Mouse (Mus musculus) adrenal gland, adult 18-20 months (tissue): Measurements from ENCODE around the gene Slc6a13. TPM values are rescaled to one million over a fixed set of nuclear protein-coding genes. Genes with fewer than 3 reads are reported as not detected.

Experiments
- DNase-seq, 2 experiments: peaks; one replicate each; pipeline ENCODE4 v3.0.0; 2021 to 2022; ENCODE audit warnings: low spot score in 2 of 2
- total RNA-seq, 2 experiments: library from RNA; stranded (reverse); gene quantifications; 1 replicate in 1 of 2; 2 replicates in 1 of 2; pipeline ENCODE4 v1.2.3; 2021

The Slc6a13 gene
- total RNA-seq, 2 experiments from 2014 or later, result 0.83 to 6.6 TPM

DNA sequence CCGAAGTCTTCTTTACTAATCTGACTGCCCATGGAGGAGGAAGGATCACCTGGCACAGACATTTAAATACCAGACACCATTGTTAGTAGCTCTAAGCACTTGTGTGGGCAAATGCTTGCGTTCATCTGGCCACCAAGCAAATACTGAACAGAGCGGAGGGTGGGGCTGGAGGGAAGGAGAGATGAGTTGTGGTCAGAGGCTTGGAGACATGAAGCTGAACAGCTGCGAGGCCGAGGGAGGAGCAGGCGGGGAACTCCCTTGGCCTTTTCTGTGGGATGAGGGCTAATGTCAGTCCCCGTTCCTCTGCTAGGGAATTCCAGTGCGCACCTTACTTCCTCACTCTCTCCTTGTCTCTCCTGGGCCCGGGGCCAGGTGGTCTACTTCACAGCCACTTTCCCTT, 25.7 kb downstream of the Slc6a13 start:
- DNase-seq, result no peak

- no peak for DNase-seq
Measured at GRCm38 (mm10) chr6:121326486-121327069, 26.6 kb downstream of the Slc6a13 start.

GRCm38 (mm10) chr6:121328417-121328884, 28.4 kb downstream of the Slc6a13 start:
- no peak for DNase-seq

DNA sequence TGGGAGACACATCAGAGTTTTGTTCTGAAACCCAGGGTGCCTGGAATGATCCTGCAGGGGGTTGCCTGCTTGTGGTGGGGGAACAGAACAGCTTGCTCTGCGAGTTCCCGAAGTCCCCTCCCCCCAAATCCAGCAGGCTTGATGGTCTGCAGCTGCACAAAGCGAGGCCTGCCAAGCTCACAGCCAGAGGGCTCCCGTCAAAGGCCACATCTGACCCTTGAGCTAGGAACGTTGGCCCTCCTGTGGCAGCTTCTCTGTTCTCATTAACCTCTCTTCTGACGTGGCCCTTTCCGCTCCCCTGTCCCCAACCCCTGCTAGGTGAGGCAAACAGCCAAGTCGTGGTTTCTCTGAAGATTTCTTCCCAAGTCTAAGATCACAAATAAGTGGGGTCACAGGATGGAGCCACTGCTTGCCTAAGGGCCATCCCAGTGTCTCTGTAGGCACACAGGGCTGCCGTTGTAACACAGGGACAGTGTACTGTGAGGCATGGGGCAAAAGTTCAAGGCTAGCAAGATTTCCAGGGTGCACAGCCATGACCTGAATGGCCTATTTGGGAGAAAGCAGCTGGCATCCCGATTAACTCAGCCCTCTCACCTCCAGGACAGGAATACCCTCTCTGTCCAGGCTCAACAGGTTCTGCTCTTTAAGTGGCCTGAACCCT, 30.0 kb downstream of the Slc6a13 start:
- no peak for DNase-seq

GRCm38 (mm10) chr6:121335841-121336240, 35.8 kb downstream of the Slc6a13 start:
- no peak for DNase-seq

DNA sequence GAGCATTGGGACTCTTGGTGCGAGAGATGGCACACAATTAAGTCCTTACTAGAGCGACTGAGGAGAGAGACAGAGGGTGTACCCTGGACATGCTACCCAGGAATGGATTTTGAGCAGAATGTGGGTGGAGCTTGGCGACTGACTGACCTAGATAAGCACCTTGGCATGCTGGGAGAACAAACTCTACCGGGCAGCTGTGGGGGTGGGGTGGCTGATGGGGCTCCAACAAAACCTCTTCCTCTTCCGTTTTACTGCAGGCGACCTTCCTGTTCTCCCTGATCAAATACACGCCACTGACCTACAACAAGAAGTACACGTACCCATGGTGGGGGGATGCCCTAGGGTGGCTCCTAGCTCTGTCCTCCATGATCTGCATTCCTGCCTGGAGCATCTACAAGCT, 36.5 kb downstream of the Slc6a13 start:
- DNase-seq, result no peak

DNA sequence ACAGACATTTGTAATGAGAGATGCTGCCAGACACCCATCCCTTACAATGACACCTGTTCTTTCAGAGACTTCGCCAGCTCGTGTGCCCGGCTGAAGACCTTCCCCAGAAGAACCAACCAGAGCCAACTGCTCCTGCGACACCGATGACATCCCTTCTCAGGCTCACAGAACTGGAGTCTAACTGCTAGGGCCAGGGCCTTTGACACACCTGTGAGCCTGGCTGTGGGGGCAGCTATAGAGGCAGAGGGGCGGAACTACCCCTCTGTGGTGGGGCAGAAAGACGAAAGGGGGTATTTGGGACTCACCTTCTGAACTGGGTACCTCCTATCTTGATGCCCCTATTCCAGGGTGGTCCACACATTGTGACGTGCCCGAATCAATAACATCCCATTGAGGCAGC, 37.2 kb downstream of the Slc6a13 start:
- no peak for DNase-seq

GRCm38 (mm10) chr6:121337770-121338518, 37.9 kb downstream of the Slc6a13 start:
- peak; percentile 68 to 75 for DNase-seq

GRCm38 (mm10) chr6:121338519-121338896, 38.5 kb downstream of the Slc6a13 start:
- DNase-seq, result no peak

DNA sequence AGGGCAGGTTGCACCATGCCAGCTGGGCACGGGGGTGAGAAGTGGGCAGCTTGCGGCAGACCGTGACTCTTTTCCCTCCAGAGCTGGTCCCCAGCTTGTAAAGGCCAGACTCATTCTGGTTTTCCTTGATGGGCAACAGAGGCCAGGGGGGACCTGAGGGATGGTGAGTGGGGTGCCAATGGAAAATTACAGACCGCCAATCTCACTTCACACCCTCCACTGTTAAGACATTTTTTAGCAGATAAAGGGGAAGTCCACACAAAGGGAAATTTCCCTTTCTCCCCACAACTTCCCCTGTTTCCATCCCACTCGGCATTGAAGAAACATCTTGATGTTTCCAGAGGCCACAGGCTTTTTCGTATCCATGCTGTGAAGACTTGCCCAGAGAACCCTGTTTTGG, 41.6 kb downstream of the Slc6a13 start:
- DNase-seq, result no peak

GRCm38 (mm10) chr6:121343026-121343770, 43.2 kb downstream of the Slc6a13 start, which contains the start of gene Slc6a12:
TSS of gene Slc6a12 (plus strand) at chr6:121343076.
- no peak for DNase-seq

- DNase-seq, result no peak
Measured at GRCm38 (mm10) chr6:121343771-121344123, 43.7 kb downstream of the Slc6a13 start.

DNA sequence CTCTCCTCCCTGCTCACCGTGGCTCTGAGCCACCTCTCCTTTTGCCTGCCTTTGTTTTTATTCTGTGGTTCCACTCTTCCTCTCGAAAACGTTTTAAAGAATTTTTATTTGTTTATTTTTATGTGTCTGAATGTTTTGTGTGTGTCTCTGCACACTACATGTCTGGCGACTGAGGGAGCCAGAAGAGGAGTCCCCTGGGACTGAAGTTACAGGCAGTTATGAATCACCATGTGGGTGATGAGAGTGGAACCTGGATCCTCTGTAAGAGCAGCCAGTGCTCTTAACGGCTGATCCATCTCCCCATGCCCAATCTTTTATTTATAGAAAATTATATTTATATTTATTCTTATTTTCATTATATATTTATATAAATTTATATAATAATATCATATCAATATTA, 44.3 kb downstream of the Slc6a13 start:
- no peak for DNase-seq

GRCm38 (mm10) chr6:121346428-121346827, 46.4 kb downstream of the Slc6a13 start:
- no peak for DNase-seq

GRCm38 (mm10) chr6:121352276-121352675, 52.2 kb downstream of the Slc6a13 start:
- peak in 1 of 2 experiments; percentile 17 for DNase-seq

- DNase-seq, result no peak
Measured at GRCm38 (mm10) chr6:121356041-121356440, 56.0 kb downstream of the Slc6a13 start.

DNA sequence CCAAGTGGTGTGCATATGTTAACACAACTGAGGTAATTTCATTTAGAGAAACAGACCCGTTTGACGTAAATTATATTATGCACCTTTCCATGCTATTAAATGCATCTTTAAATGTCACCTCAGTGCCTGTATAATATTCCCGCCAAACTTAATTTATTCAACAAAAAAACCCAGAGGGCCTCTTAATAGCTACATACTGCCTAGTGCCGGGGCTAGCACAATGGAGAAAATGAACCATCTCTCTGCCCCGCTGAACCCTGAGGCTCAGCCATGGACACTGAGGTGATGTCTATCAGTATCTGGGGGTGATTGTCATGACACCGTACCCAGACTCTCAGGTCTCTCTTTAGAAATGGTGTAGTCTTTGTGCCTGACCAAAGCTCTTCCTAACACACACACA, 57.2 kb downstream of the Slc6a13 start:
- DNase-seq, result no peak

- no peak for DNase-seq
Measured at GRCm38 (mm10) chr6:121363061-121363460, 63.0 kb downstream of the Slc6a13 start.

DNA sequence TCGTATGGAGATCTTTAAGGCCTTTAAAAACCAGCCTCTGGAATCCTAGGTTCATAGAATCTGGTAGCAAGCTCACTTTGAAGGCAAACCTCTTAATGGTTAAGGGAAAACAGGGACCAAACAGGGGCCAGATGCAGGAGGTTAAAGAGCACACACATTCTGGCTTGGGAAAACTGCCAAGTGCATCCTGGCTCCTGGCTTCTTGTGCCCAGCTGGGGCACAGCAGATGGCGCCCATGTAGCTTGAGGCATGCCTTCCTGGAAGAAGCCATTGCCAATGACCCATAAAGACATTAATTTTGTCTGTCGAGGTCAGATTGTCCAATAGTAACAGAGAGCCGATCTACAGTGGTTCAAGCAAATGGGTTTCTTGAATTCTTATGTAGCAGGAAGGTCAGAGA, 63.9 kb downstream of the Slc6a13 start:
- DNase-seq, result no peak

GRCm38 (mm10) chr6:121366537-121366936, 66.5 kb downstream of the Slc6a13 start:
- DNase-seq, result peak; percentile 47 to 53

DNA sequence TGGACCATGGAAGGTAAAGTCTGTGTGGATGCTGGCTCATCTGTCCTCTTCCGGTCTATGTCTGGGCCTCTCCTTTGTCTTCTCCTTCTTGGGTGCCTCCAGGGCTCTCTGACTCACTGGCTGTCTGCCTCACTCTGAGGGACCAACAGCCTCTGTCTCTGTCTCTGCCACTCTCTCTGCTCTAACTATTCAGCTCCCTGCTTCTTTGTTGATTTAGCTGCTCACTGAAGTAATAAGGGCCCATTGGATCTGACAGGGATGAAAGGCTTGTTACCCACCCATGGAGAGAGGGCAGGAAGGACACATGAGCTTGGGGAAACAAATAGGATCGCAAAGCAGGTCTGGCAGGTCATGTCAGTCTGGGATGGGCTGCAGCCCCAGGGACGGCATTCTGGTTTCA, 67.1 kb downstream of the Slc6a13 start:
- DNase-seq, result no peak
